Comparison of ENCODE assay signal across 17 mouse cellular contexts in the genomic region with DNA sequence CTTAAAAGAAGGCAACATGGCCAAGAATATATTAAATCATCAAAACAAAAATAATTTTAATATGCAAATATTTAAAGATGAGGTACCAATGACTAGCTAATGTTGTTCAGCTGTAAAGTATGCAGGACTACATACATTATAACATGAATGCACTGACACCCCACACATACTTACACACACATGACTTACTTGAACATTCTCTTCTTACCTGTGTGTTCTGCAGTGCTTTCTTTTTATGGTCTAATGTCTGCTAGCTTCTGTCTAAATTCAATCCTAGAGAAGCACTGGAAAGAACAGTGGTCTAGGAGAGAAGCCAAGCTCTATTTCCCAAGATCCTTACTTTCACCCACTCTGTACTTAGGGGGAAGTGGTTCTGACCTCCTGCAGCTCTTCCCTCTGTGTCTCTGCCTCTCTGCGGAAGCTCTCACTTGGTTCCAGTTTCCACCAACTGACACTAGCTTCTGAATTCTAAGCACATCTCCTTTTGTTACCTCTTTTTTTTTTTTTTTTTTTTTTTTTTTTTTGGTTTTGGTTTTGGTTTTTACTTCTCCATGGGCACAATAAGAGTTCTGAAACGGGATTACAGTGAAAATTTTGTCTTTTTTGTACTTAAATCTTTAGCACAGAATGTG.
DNase-seq lines count a peak whose midpoint lies in the region; ATAC-seq lines count a peak whose summit lies in the region.
"Had no signal": no experiment of that assay in that cellular context is flagged by ENCODE, and none has a peak within 500 bp of the region (broad histone marks: within the 10 kb centered on the region; RNA-seq: fewer than 3 reads in every experiment).

No protein-coding gene starts in this region.

- H3K27ac ChIP-seq in liver, embryonic 16.5 days (ENCODE audit: low read length) = no peak overlapping the region
- no peak overlapping the region for H3K27ac ChIP-seq in kidney, embryonic 16.5 days (ENCODE audit: low read length)
- H3K27ac ChIP-seq: embryonic facial prominence, embryonic 15.5 days; heart, embryonic 15.5 days; hindbrain, embryonic 14.5 days; limb, embryonic 13.5 days; midbrain, embryonic 15.5 days had no signal

- no peak overlapping the region for H3K4me2 ChIP-seq in liver, embryonic 16.5 days (ENCODE audit: low read depth, low read length)
- H3K4me2 ChIP-seq in kidney, embryonic 16.5 days (replicated peaks; ENCODE audit: low read depth, low read length) = no peak overlapping the region
- H3K4me2 ChIP-seq: embryonic facial prominence, embryonic 15.5 days; heart, embryonic 15.5 days; hindbrain, embryonic 14.5 days; limb, embryonic 13.5 days; midbrain, embryonic 15.5 days had no signal

- H3K36me3 ChIP-seq in liver, embryonic 16.5 days (ENCODE audit: control insufficient read depth, insufficient read depth) = no peaks in the 10 kb centered on the region
- no peaks in the 10 kb centered on the region for H3K36me3 ChIP-seq in kidney, embryonic 16.5 days (ENCODE audit: insufficient read depth, low read length)
- H3K36me3 ChIP-seq: embryonic facial prominence, embryonic 15.5 days; heart, embryonic 15.5 days; limb, embryonic 13.5 days; midbrain, embryonic 15.5 days had no signal

- 38% methylated on average over 2 of the region's 2 CpGs for WGBS in liver, embryonic 16.5 days (ENCODE audit: insufficient replicate concordance)
- 77% methylated on average over 2 of the region's 2 CpGs for WGBS in kidney, embryonic 16.5 days

- no peak overlapping the region for H3K4me3 ChIP-seq in liver, embryonic 16.5 days (ENCODE audit: low read depth, low read length)
- H3K4me3 ChIP-seq in kidney, embryonic 16.5 days (ENCODE audit: low read length) = no peak overlapping the region
- H3K4me3 ChIP-seq: embryonic facial prominence, embryonic 15.5 days; heart, embryonic 15.5 days; limb, embryonic 13.5 days; midbrain, embryonic 15.5 days had no signal

- no peak for DNase-seq in liver
- DNase-seq in CD4-positive, CD25-positive, alpha-beta regulatory T cell, adult 2 months (ENCODE audit: low read depth, low spot score) = peak; percentile 12
- DNase-seq in brain, adult 2 months (ENCODE audit: low read depth, low spot score) = peak; percentile 31
- no peak for DNase-seq in c-Kit-positive CD71-positive TER-119-positive erythroid progenitor cells, embryonic 14.5 days (ENCODE audit: low spot score)
- DNase-seq in left cerebral cortex, postnatal 4 days = no peak
- DNase-seq: cerebellum, adult 18-20 months; gastrocnemius, postnatal 36 days; kidney, adult 8-10 months; thymus, postnatal 25 days had no signal

- H3K9ac ChIP-seq in liver, embryonic 16.5 days (ENCODE audit: low read depth, low read length) = no peak overlapping the region
- no peak overlapping the region for H3K9ac ChIP-seq in kidney, embryonic 16.5 days (replicated peaks; ENCODE audit: low read length)
- H3K9ac ChIP-seq: embryonic facial prominence, embryonic 15.5 days; heart, embryonic 15.5 days; hindbrain, embryonic 14.5 days; limb, embryonic 13.5 days; midbrain, embryonic 15.5 days had no signal

- H3K27me3 ChIP-seq in liver, embryonic 16.5 days (ENCODE audit: control insufficient read depth, insufficient read depth, low read depth, low read length) = no peaks in the 10 kb centered on the region
- no peaks in the 10 kb centered on the region for H3K27me3 ChIP-seq in kidney, embryonic 16.5 days (ENCODE audit: insufficient read depth, low read length)
- H3K27me3 ChIP-seq: embryonic facial prominence, embryonic 15.5 days; heart, embryonic 15.5 days; limb, embryonic 13.5 days; midbrain, embryonic 15.5 days had no signal

- no peaks in the 10 kb centered on the region for H3K4me1 ChIP-seq in liver, embryonic 16.5 days (ENCODE audit: control insufficient read depth, low read depth, low read length)
- no peaks in the 10 kb centered on the region for H3K4me1 ChIP-seq in kidney, embryonic 16.5 days (ENCODE audit: insufficient read depth, low read length)
- H3K4me1 ChIP-seq: embryonic facial prominence, embryonic 15.5 days; heart, embryonic 15.5 days; limb, embryonic 13.5 days; midbrain, embryonic 15.5 days had no signal

- H3K9me3 ChIP-seq in liver, embryonic 16.5 days (replicated peaks; ENCODE audit: control insufficient read depth, low read length) = no peaks in the 10 kb centered on the region
- H3K9me3 ChIP-seq in kidney, embryonic 16.5 days (ENCODE audit: low read length) = no peaks in the 10 kb centered on the region
- H3K9me3 ChIP-seq: embryonic facial prominence, embryonic 15.5 days; heart, embryonic 15.5 days; limb, embryonic 13.5 days; midbrain, embryonic 15.5 days had no signal

- ATAC-seq in liver, embryonic 16.5 days (ENCODE audit: low read depth) = peak; percentile 48; the same call in 1 of the 2 replicates
- ATAC-seq in megakaryocyte progenitor cell, adult 5-6 weeks (replicated peaks; ENCODE audit: poor library complexity) = peak; percentile 95
- no peak for ATAC-seq in kidney, embryonic 16.5 days (ENCODE audit: low FRiP score, low TSS enrichment)
- ATAC-seq: midbrain, embryonic 15.5 days had no signal

- intact Hi-C loops in left cerebral cortex, postnatal 4 days (cut with DNase I) = no loop called here

Comparison
In these comparisons a context has a peak if more than half of its experiments do, and no peak if none do; other contexts are left out.
1. DNase-seq: peak in CD4-positive, CD25-positive, alpha-beta regulatory T cell, adult 2 months (single experiment) and brain, adult 2 months (single experiment); none in liver (single experiment), c-Kit-positive CD71-positive TER-119-positive erythroid progenitor cells, embryonic 14.5 days (single experiment) and left cerebral cortex, postnatal 4 days (single experiment).